Mouse (Mus musculus) CD4-positive, CD25-positive, alpha-beta regulatory T cell, adult 4 months (primary cell): Measurements from ENCODE around the gene Vps26c. TPM values are rescaled to one million over a fixed set of nuclear protein-coding genes. Genes with fewer than 3 reads are reported as not detected.
"Not testable (repeated sequence)": the region's sequence is repeated elsewhere in the genome, so short reads cannot be mapped to it uniquely, and the experiment has no call there.

ENCODE experiments used
- ATAC-seq: one replicate; pipeline ENCODE4 v1.8.0; 2017
- polyA plus RNA-seq, 2 experiments: library from polyadenylated mRNA; unstranded; fragments of 100-300 nt; shearing (Covaris generic); gene quantifications; one replicate each; pipeline ENCODE4 v1.2.1; 2017

Gene Vps26c
- polyA plus RNA-seq, 2 experiments from 2014 or later: 89.2 to 95.1 TPM

DNA sequence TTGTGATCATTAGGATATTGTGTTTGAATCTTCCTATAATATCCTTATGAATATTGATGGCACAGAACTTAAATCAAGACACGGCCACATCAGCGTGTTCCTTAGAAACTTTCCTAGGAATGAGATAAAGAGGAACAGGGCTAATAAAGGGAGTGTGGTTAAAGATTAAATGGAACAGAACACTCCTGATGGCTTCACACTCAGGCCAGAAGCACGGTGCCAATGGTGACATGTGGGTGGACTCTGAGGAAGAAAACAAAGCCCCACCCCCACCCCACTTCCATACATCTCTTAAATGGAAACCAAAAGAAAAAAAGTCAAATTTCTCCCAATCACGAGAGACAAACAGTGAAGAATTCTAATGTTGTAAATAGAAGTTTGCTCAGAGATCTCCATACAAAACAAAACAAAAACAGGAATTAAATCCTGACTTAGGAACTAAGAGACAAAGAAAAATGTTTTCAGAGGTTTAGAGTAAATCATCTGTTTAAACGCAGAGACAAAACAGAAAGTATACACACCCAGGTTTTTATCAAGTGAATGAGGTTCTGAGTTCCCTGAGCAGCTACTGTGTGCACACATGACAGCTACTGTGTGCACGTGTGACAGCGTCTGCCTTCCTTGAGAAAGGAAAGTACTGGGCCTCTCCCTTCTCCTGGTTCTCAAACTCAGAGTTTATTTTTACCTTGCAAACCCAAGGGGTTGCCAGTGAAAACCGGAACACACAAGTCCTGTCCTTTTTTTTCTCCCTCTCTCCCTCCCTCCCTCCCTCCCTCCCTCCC, 19.3 kb upstream of the Vps26c start:
- ATAC-seq: no peak

DNA sequence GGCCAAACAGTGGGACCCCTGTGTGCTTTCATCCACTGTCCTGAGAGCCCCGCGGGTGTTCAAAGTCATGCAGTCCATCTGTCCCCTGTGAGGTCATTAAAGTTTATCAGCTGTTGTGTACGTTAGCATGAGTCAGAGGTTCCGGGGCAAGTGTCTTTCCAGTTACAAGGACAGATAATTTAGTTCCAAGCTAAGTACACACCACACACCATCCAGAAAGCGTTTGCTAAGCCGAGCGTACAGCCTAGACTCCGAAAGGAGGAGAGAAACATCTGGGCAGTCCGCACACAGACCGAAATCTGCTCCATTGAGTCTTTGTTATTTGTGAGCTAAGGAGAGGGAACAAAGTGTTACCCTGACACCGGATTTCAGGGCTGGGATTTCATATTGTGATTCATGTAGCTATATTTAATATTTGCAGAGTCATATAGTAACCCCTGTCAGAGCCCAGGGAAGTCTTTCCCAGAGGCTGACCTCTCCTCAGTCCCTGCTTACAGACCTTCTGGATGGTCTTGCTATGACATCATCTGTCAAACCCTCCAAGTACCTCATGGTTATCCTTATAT, 18.0 kb upstream of the Vps26c start:
- no peak for ATAC-seq

DNA sequence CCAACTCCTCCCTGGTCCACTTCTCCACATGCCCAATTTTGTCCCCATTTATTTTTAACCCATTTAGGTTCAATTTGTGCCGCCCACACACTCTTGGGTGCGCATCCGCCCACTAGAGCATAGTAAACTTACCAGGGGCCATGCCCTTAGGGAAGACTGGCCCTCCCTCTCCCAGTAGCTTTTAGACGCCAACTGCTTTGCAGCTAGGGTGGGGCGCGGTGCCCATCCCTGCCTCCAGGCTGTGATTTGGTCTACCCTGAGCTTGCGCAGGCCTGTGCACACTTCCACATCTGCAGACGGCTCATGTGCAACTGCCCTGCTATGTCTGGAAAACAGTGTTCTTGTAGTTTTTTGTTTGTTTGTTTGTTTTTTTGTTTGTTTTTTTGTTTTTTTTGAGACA, 16.3 kb upstream of the Vps26c start:
- ATAC-seq: no peak

DNA sequence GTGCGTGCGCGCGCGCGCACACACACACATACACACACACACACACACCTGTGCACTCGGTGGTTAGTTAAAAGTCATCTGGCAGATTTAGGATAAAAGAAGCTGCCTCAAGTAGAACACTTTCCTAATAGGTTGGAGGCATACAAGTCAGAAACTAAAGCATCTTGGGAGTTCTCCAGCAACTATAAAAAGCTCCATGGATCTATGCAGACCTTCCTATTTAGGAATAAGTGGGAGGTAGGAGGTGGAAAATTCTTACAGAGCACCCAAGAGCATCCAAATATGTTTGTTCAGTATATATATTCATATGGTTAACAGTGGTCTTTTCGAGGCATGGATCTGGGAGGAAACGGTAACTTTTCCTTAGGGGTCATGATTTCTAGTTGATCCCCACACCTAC, 13.5 kb upstream of the Vps26c start:
- no peak for ATAC-seq

DNA sequence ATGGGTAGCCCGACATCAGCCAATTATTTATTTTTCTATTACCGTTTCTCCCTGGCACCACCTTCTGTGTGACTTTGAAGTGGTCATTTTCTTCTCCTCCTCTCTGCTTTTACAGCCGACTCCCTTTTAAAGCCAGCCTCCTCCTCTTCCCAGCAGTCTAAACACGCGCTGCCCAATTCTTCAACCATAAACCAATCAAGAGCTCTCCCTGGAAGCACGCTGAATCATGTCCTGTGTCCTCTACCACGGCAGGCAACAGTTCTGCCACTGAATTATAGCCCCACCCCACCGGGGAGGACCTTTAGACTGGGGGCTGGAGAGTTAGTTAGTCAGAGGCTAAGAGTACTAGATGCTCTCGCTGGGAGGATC, 10.5 kb upstream of the Vps26c start:
- no peak for ATAC-seq

DNA sequence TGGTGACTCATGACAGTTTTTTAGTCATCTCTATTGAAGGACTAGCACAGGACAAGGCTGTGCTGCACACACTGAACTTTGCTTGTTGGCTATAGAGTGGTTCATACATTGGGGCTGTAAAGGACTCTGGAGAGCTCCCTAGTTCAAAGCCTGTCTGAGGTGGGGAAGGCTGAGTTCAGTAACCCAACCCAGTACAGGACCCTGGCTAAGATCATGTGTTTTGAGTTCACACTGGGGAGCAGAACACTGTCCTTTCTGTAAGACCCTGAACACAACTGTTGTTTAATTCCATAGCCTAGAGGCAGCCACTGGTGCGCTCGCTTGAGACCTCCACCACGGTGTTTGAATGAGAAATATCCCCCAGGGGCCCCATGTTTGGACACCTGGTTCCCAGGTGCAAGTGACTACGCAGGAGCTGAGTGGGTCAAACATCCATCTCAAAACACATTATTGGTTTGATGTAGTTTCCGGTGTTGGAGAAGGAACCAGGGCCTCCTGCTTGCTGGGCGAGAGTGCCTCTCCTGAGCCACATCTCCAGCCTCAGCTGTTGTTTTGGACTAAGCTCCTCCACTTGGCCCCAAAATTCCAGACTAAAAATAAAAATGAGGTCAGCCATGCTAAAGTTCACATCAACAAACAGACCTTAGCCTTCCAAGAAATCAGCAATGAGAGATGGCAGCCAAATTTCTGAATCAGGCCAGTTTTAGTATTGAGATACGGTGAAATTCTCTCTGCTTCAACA, 10.0 kb upstream of the Vps26c start:
- no peak for ATAC-seq

DNA sequence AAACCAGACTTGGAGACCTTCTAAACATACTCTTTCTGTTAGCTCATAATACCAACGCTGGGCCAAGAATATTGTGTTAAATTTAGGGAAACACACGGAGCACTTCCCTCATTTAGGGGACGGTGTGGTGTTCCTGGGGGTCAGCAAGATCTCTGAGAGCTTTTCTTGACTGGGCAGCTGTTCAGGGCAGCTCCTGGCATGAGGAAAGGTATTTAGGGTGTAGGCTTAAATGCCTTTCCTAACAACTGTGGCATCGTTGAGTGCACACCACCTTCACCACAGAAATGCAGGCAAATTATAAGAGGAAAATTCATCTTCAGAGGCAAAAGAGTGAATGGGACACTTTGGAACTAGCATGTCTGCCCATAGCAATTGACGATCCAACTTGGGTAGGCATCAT, 9.1 kb upstream of the Vps26c start:
- ATAC-seq: no peak

DNA sequence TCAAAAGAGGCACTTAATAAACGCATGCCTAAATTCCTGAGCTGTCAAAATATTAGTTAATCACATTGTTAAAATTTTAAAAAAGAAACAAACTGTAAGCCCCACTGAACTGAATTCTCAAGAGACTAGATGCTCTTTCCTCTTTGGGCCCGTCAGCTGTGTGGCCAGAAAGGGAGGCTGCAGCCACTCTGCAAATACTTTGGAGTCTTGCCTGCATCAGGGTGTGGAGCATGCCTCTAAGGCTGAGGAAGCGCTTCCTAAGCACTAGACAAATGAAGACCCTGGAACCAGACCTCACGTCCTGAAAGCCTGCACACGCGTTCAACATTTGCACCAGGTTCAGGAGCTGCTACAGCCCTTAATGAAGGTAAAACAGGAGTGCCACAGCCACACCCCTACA, 7.0 kb upstream of the Vps26c start:
- ATAC-seq: no peak

DNA sequence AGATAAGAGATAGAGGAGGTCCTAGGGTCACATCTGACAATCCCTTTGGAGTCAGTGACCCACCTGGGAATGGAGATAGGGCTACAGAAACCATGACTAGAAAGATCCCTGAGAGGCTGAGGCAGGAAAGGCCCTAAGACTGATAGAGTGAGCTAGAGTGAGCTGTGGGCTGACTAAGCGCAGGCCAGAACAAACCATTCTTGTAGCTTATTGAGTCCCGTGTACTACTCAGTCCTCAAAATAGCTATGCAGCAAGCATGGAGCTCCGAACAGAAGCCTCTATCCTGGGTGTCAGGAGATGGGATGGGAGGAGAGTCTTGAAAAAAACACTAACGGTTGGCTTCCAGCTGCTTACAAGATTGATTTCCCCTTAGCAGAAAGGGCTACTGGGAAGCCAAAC, 4.6 kb upstream of the Vps26c start:
- ATAC-seq: no peak

DNA sequence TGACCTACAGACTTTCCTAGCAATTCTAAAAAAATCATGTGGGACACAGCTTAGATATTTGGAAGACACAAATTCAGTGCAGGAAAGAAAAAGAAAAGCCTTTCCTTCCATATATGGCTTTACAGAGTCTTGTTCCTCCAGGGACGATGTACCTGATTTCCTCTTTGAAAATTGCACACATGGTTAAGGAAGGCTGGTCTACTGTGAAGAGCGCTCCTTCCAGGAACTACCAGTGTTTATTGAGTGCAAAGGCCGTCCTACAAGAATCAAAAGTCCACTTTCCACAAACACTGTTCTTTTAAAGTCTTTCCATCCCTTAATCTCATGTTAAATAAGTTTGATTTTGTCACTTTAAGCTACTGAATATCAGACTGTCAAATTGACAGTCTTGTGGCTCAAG, 916 bp upstream of the Vps26c start:
- ATAC-seq: no peak

DNA sequence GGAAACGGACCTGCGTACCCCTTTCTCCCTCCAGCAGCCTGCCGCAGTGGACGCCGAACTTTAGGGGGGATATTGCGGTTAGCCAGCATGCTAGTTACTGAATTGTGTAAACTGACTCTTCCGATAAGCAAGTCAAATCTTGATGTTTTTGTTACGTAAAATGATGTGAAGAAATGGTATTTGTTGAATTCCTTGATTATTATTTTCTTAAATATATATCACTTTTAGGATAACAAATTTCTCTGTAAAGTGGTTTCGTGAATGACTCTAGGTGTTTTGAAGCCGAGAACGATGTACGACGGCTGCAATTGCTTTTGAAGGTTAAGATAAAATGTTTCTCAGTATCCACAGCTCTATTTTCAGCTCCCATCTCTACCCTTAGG, 513 bp upstream of the Vps26c start:
- ATAC-seq: no peak

DNA sequence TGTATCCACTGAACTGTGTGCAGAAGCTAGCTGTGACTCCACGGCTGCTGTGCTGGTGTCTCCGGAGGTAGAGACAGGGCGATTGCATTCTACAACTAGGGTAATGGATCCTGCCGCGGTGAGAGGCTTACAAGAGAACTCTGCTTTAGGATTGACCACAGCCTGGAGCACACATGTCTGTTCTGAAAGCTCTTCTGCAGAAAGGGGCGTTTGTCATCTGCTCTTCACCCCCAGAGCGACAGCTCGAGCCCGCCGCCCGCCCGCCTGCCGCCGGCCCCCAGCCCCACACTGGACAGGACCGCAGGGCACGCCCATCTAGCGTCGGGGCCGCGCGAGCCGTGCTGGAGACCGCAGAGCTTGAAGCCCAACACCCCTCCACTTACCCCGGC, 681 bp downstream of the Vps26c start:
- no peak for ATAC-seq

DNA sequence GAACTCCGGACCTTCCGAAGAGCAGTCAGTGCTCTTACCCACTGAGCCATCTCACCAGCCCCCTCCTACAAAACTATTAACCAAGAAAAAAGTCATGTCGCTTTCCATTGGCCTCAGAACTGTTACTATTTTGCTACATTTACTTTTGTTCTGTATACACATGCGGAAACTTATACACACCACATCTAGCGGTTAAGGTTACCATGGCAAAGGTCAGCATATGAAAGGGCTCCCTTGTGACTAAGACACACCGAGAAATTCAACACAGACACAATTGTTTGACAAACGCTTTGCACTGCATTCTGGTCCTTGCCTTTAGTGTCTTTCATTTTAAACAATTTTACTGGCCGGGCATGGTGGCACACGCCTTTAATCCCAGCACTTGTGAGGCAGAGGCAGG, 1.9 kb downstream of the Vps26c start:
- no peak for ATAC-seq

DNA sequence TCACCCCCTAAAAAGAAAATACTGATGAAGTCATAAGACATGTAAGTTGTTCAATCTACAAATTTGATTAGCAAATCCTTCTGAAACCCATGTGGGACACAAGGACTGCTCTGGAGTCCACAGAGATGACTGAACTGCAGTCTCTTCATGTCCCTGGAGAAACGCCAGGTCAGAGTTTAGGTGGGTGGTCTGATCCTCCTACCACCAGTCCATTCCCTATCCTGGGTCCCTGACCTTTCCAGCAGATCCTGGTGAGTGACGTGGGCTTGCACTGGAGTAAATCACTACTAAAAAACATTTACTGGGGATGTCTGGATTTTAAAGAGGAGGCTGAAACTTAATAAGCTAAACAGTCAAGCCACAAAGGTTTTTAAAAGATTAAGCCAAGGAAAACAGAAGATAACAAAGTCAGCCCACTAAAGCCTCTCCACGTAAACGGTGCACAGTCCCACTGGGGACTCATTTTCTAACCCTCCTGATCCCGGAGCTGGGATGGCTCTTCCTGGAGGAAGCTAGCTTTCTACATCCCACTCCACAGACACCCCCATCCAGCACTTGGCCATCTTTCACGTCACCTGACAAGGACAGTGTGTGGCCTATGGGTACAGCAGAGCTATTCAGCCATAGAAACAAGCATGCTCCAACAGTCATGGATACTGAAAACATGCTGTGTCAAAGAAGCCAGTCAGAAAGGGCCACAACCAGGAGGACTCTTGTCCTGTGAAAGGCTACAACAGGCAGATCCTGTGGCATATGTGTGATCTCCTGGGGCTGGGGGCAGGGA, 2.8 kb downstream of the Vps26c start:
- no peak for ATAC-seq

DNA sequence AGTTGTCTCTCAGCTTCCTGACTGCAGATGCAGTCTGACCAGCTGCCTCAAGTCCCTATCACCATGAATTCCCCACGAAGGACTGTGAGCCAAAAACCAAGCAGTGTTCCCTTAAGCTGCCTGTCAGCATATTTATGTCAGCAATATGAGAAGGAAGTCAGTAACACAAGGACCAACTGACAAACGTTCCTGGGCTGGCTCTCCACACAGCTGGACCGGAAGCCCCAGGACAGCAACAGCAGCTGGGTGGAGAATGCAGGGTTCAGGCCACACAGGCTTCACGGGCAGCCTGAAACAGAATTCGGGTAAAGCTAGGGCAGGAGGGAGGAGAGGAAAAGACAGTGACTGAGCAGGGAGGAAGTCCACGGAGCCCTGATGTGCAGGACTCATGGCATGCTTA, 7.6 kb downstream of the Vps26c start:
- no peak for ATAC-seq

DNA sequence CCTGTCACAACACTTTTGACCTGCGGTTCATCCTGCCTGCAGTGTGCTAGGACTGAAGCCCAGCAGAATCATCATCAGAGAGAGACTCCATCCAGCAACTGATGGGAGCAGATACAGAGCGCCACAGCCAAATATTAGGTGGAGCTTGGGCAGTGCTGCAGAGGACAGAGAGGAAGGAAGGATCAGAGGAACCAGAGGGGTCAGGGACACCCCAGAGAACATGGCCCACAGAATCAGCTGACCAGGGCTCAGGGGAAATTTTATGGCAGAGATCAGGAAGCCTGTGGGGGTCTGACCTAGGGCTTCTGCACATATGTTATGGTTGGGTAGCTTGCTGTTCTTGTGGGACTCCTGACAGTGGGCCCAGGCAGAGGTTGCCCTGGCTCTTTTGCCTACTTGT, 9.0 kb downstream of the Vps26c start:
- ATAC-seq: no peak

DNA sequence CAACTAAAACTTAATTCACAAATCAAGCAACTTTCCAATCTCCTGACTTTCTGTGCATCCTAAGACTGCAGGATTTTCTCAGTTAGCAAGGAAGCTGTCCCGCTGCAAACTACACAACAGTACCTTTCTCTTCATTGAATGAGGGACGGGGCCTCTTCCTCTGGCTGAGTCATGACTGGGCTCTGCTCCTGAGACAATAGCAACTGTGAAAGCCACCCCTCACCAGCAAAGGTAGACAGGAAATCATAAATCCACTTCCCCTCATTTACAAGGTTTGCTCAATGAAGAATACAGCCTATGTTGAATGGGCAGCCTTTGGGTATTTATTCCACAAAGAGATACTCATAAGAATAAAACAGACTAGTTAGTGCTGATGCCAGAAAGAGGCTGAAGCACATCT, 16.6 kb downstream of the Vps26c start:
- no peak for ATAC-seq

DNA sequence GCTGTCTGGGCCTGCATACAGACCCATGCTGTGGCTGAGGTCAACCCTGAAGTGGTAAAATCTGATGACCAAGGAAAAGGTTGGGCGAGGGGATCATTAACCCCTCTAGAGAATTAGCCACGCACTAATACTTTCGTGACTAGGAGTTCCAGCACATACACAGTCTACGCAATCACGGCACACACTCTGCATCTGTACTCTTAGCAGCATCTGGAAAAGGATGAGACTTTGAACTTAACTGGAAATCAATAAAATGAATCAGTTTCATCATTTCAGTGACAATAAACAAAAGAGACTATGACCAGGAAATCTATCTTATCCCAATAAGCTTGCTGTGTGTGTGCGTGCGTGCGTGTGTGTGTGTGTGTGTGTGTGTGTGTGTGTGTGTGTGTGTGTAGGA, 17.9 kb downstream of the Vps26c start:
- ATAC-seq: no peak

DNA sequence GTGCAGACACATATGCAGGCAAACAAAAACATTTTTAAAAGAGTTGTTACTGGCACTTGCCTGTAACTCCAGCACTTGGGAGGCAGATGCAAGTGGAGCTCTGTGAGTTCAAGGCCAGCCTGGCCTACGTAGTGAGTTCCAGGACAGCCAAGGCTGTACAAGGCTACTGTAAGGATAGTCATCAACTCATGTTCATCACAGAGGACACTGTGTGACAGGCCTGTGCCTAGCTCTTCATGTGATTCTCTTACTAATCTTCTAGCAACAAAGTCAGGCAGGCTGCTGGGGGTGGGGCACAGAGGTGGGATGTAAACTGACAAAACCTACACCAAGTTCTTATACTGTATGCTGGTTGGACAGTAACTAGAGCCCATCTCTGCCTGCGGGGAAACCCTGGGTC, 19.6 kb downstream of the Vps26c start:
- ATAC-seq: no peak

DNA sequence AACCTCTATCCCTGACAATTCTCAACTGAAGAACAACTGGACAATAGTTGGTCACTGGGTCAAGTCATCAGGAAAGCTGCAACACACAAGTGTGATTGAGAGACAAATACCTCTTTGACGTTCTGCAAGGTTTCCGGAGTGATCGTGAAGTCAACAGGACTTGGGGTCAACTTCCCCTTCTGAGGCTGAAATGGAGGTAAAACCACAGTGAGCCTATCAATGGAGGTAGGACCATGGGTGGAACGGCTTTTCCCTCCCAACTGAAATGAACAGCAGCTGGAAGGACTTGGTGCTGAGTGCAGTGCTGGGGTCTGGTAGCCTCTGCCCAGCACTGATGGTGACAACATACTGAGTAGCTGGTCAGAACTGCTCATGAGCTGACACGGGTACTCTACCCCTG, 22.4 kb downstream of the Vps26c start:
- ATAC-seq: no peak

DNA sequence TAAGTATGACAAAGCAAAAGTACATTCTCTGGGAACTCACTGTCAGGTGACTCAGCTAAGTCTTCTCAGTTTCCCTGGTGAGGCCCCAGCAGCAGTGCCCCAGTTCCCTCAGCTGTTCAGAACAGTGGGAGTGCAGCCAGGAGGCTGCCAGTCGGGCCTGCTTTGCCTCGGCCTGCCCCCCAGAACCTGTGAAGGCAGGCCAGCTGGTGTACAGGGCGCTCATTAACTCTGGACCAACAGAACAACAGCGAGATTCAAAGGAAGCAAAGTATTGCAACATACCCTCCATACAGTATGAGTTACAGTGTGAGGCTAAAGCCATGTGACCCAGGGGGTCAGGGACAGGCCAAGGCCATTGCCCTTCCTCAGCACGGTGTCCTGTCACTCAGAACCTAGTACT, 28.7 kb downstream of the Vps26c start:
- ATAC-seq: no peak

DNA sequence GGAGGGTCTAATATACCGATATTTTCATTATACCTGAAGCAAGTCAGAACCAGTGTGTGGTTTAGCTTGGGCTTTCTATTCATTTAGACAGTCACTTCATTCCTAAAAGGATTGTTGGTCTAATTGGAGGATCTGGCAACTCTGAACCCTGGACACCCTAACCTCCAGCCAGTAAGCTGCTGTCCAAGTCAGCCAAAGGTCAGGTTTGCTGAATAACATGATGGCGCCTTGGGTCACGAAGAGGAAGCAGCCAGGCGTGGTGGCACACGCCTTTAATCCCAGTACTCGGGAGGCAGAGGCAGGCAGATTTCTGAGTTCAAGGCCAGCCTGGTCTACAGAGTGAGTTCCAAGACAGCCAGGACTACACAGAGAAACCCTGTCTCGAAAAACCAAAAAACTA, 29.5 kb downstream of the Vps26c start:
- ATAC-seq: not testable (repeated sequence)

DNA sequence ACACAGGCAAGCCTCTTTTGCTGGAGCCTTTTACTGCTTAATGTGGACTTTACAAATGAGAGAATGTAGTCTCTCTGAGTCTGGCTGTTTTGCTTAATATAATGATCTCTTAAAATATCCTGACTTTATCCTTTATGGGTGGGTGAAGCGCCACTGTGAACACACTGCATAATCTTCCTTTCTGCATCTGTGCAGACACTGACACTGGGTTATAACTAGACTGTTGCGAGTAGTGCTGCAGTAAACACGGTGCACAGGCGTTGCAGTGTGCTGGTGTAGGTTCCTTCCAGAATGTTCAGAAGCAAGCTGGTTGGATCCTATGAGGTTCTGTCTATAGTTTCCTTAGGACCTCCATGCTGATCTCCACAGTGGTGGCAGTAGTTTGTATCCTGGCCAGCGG, 37.3 kb downstream of the Vps26c start:
- no peak for ATAC-seq

DNA sequence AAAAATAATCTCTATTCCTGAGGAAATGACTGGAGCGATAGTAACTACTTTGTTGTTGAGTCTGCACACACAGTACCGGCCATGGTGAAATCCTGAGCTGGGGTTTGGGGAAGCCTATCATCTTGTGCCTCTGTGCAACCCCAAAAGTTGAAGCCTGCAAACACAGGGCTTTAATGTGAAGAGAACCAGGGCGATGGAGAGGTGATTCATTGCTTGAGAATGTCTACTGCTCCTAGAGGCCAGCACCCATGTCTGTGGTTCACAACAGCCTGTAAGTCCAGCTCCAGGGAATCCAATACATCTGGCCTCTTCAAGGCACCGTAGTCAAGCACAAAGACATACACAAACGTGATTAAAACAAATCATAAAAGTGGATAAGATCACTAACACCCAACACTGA, 39.3 kb downstream of the Vps26c start:
- ATAC-seq: no peak
